Mouse (Mus musculus) G1E (cell line): Measurements from ENCODE around the gene Fer.

Source experiments
- CTCF ChIP-seq: IDR thresholded peaks from 2 replicates; pipeline ENCODE4 v1.5.1; 2012; ENCODE audit warnings: low read depth, low read length, inconsistent platforms, mixed read lengths
- POLR2AphosphoS5 ChIP-seq: IDR thresholded peaks from 2 replicates; pipeline ENCODE4 v1.6.1; 2012; ENCODE audit warnings: low read depth, low read length, inconsistent platforms; ENCODE audit not compliant: insufficient replicate concordance
- TAL1 ChIP-seq: conservative IDR thresholded peaks from 2 replicates; pipeline ENCODE4 v1.6.1; 2012; ENCODE audit warnings: low read depth, low read length, inconsistent platforms, mixed read lengths

DNA sequence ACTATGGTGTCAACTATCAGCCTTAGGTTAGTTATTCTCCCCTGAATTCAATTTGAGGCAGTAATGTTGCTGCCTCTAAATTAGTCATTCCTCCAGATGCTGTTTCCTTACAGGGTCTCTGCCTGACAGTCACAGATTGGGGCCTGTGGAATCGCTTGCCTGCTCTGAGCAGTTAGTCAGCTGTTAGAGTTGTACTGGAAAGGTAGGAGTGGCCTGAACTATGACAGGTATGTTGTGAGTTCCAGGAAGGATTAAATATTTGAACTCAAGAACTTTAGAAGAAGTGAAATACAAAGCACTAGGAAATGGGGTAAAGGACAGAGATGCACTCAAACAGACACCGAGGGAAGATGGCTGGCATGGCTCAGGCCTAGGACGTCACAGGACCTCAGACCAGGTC lies 233.9 kb downstream of the Fer start:
- TF ChIP-seq CTCF (no peak), POLR2AphosphoS5 (no peak), TAL1 (no peak)
